Mouse (Mus musculus): Measurements from ENCODE around the gene Rxfp1. TPM values are rescaled to one million over a fixed set of nuclear protein-coding genes. Genes with fewer than 3 reads are reported as not detected.

Rxfp1 gene
- polyA plus RNA-seq (2015; fragmentation: Nextera tagmentation; extraction: Ambion mirVana): 0.99 and 1.6 TPM in 2 replicates

DNA sequence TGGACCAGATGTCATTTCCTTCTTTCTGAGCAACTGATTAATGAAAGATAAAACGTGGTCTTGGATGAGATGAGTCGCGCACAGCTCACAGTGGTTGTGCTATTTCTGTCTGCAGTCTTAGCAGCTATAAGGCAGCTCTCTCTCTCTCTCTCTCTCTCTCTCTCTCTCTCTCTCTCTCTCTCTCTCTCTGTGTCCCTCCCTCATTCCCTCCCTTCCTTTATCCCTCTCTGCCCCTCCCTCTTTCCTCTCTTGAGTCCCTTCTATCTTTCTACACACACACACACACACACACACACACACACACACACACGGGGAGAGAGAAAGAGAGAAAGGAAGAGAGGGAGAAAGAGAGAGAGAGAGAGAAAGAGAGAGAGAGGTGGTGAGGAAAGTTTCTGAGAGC, at the start of gene Rxfp1:
Gene Rxfp1 (minus strand): TSS at position 101 of the 400 bp plus-strand sequence.
- ATAC-seq (ENCODE audit: low read depth): no peak
- Histone ChIP-seq H3K4me1 (replicated peaks; ENCODE audit: control insufficient read depth, insufficient read depth, low read length) (no peaks in the 10 kb centered on the region), H3K27me3 (ENCODE audit: control insufficient read depth, insufficient read depth, low read depth, low read length) (no peaks in the 10 kb centered on the region), H3K9ac (ENCODE audit: low read length) (no peak within 1 kb of the TSS), H3K4me2 (ENCODE audit: low read depth, low read length) (no peak within 1 kb of the TSS), H3K4me3 (ENCODE audit: low read length) (no peak within 1 kb of the TSS), H3K36me3 (ENCODE audit: control insufficient read depth, insufficient read depth, low read length) (no peaks in the 10 kb centered on the region), H3K27ac (ENCODE audit: low read length) (no peak within 1 kb of the TSS), H3K9me3 (ENCODE audit: control insufficient read depth, low read length) (no peaks in the 10 kb centered on the region)
- WGBS: 46% methylated on average over 4 of the region's 4 CpGs

DNA sequence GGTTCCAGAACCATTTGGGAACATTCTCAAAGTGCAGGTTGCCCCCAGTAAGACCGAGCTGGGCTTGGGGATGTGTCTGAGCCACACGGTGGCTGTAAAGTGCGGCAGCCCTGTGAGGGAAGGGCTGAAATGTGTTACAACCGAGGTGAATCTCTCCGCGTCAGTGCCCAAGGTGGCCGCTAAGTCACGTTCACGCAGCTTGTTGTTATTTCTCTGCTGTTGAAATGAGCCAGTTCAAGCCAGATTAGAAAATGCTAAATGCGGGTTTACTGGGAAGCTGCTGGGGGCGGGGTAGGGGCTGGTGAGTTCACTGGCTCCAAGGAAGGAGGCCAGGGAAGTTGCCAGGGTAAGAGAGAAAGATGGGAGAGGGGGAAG, 46.7 kb upstream of the Rxfp1 start:
- peaks cover 10% of the 10 kb centered on the region for H3K4me1 ChIP-seq (replicated peaks; ENCODE audit: control insufficient read depth, insufficient read depth, low read length)
- H3K9ac ChIP-seq (ENCODE audit: low read length): peak overlapping the region; percentile 41; the same call in 1 of the 2 replicates
- peak overlapping the region; percentile 30 for H3K4me3 ChIP-seq (ENCODE audit: low read length)
- H3K36me3 ChIP-seq (ENCODE audit: control insufficient read depth, insufficient read depth, low read length): no peaks in the 10 kb centered on the region
- peak overlapping the region; percentile 55 for H3K4me2 ChIP-seq (ENCODE audit: low read depth, low read length)
- H3K27me3 ChIP-seq (ENCODE audit: control insufficient read depth, insufficient read depth, low read depth, low read length): no peaks in the 10 kb centered on the region
- H3K9me3 ChIP-seq (ENCODE audit: control insufficient read depth, low read length): no peaks in the 10 kb centered on the region
- no peak overlapping the region for H3K27ac ChIP-seq (ENCODE audit: low read length)
- WGBS: 5% methylated on average over 11 of the region's 11 CpGs
- ATAC-seq (ENCODE audit: low read depth): peak; percentile 64; the same call in 1 of the 2 replicates

DNA sequence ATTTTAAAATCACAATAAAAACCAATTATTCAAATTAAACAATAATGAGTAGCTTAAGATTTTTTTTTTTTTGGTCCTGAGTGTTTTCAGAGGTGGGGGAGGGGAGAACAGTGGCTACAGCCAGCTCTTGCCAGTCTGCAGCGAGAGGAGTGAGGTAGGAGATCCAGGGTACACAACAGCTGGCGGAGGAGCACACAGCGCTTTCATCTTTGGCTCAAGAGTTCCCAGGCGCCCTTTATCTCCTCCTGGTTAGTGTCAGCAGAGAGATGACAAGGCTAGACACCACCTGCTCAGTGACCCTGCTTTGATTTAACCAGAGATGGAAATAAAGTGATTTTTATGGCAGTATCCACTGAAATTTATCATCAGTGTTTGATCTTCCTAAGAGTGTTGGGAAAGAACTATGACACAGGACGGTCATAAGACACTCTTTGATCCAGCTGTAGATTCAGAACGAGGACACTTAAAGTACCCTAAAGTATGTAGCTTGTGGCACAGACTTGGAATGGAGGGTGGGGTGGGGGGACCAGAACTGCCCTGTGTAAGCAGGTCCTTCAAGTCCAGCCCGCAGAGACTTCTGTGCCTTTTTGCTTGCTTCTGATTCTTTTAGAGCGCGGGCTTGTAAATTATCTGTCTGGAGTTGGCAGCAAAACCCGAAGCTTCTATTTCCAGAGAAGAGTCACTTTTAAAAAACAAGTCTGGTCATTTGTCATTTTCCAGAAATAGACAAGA, 46.1 kb upstream of the Rxfp1 start:
- H3K4me1 ChIP-seq (replicated peaks; ENCODE audit: control insufficient read depth, insufficient read depth, low read length): peaks cover 10% of the 10 kb centered on the region
- H3K36me3 ChIP-seq (ENCODE audit: control insufficient read depth, insufficient read depth, low read length): no peaks in the 10 kb centered on the region
- 5% methylated on average over 10 of the region's 10 CpGs for WGBS
- peak overlapping the region; percentile 55 for H3K4me2 ChIP-seq (ENCODE audit: low read depth, low read length)
- H3K9me3 ChIP-seq (ENCODE audit: control insufficient read depth, low read length): no peaks in the 10 kb centered on the region
- no peak overlapping the region; the same call in 1 of the 2 replicates for H3K9ac ChIP-seq (ENCODE audit: low read length)
- no peak overlapping the region for H3K27ac ChIP-seq (ENCODE audit: low read length)
- peak overlapping the region; percentile 30 for H3K4me3 ChIP-seq (ENCODE audit: low read length)
- ATAC-seq (ENCODE audit: low read depth): peak; percentile 59; the same call in 1 of the 2 replicates
- no peaks in the 10 kb centered on the region for H3K27me3 ChIP-seq (ENCODE audit: control insufficient read depth, insufficient read depth, low read depth, low read length)

DNA sequence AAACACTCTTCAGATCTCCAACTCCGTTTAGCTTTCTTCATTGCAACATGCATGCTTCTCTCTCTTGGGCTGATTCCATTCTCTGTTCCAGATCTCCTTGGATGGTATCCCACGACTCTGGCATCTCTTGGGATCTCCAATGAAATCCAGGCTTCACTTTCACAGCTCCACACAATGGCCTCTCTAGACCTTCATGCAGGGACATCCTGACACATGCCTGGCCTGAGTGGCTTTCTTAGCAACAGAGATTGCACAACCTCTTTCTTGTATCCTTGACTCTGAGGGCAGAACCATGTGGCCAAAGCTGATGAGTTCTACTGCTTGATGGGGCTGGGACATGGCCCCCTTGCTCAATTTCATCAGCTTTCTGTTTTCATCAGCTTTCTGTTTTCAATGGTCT, 35.0 kb upstream of the Rxfp1 start:
- Histone ChIP-seq H3K9me3 (ENCODE audit: control insufficient read depth, low read length) (no peaks in the 10 kb centered on the region), H3K27me3 (ENCODE audit: control insufficient read depth, insufficient read depth, low read depth, low read length) (no peaks in the 10 kb centered on the region), H3K4me2 (ENCODE audit: low read depth, low read length) (no peak overlapping the region), H3K27ac (ENCODE audit: low read length) (no peak overlapping the region), H3K4me3 (ENCODE audit: low read length) (no peak overlapping the region), H3K9ac (ENCODE audit: low read length) (no peak overlapping the region), H3K36me3 (ENCODE audit: control insufficient read depth, insufficient read depth, low read length) (no peaks in the 10 kb centered on the region), H3K4me1 (replicated peaks; ENCODE audit: control insufficient read depth, insufficient read depth, low read length) (no peaks in the 10 kb centered on the region)
- ATAC-seq (ENCODE audit: low read depth): no peak
- 55% methylated on average over 2 of the region's 2 CpGs for WGBS

DNA sequence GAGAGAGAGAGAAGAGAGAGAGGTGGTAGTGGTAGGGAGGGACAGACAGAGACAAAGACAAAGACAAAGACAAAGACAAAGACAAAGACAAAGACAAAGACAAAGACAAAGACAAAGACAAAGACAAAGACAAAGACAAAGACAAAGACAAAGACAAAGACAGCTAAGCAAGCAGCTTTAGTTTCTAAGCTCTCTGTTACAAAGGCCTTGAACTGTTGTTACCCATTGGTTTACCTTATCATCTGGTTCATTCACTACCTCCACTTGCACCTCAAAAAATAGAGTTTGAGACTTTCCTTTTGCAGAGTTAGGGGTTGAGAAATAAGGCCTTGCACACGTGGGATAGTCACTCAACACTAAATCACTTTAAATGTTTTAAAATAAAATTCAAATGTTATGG, 16.1 kb upstream of the Rxfp1 start:
- Histone ChIP-seq H3K4me1 (replicated peaks; ENCODE audit: control insufficient read depth, insufficient read depth, low read length) (no peaks in the 10 kb centered on the region), H3K9ac (ENCODE audit: low read length) (no peak overlapping the region), H3K27me3 (ENCODE audit: control insufficient read depth, insufficient read depth, low read depth, low read length) (no peaks in the 10 kb centered on the region), H3K27ac (ENCODE audit: low read length) (no peak overlapping the region), H3K4me3 (ENCODE audit: low read length) (no peak overlapping the region), H3K36me3 (ENCODE audit: control insufficient read depth, insufficient read depth, low read length) (no peaks in the 10 kb centered on the region), H3K9me3 (ENCODE audit: control insufficient read depth, low read length) (no peaks in the 10 kb centered on the region), H3K4me2 (ENCODE audit: low read depth, low read length) (no peak overlapping the region)
- 57% methylated on average over 1 of the region's 1 CpGs for WGBS
- no peak for ATAC-seq (ENCODE audit: low read depth)

DNA sequence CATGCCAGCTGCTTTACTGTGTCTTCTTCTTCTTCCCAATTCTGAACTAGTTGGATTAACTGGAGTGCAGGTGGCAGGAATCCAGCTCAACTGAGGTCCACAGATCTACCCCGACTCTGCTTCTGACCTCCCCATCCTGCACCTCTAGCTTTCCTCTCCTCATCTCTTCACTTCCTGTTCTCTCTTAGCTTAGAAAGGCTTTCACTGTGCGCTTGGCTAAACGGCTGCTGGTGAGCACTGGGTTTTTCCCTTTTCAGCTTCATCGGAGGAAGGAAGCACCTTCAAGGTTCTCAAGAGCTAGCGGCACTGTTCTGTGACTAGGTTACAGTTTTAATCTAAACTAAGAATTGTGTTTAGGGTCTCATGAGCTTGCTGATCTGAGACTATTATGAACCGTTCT, 8.9 kb upstream of the Rxfp1 start:
- H3K9ac ChIP-seq (ENCODE audit: low read length): no peak overlapping the region
- no peaks in the 10 kb centered on the region for H3K27me3 ChIP-seq (ENCODE audit: control insufficient read depth, insufficient read depth, low read depth, low read length)
- ATAC-seq (ENCODE audit: low read depth): no peak
- no peak overlapping the region for H3K27ac ChIP-seq (ENCODE audit: low read length)
- H3K9me3 ChIP-seq (ENCODE audit: control insufficient read depth, low read length): no peaks in the 10 kb centered on the region
- H3K36me3 ChIP-seq (ENCODE audit: control insufficient read depth, insufficient read depth, low read length): no peaks in the 10 kb centered on the region
- WGBS: 79% methylated on average over 6 of the region's 6 CpGs
- no peaks in the 10 kb centered on the region for H3K4me1 ChIP-seq (replicated peaks; ENCODE audit: control insufficient read depth, insufficient read depth, low read length)
- H3K4me2 ChIP-seq (ENCODE audit: low read depth, low read length): no peak overlapping the region
- H3K4me3 ChIP-seq (ENCODE audit: low read length): no peak overlapping the region

DNA sequence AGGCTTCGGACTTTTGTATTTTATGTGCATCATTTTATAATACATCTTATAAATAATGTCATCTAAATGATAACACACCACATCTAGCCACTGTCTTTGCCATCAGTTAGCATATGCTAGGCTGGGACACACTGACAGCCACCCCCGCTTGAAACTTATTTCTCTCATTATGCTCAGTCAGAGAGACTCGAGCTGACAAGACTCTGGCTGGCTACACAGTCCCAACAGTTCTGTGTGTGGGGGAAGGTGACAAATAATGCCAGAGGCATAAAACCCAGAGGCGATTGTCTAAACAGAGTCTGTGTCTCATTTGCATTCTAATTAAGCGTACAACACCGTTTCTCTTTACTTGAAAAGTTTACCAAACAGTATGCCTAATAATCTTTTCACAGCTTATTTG, 7.4 kb upstream of the Rxfp1 start:
- ATAC-seq (ENCODE audit: low read depth): no peak
- 65% methylated on average over 6 of the region's 6 CpGs for WGBS
- H3K4me1 ChIP-seq (replicated peaks; ENCODE audit: control insufficient read depth, insufficient read depth, low read length): no peaks in the 10 kb centered on the region
- H3K4me2 ChIP-seq (ENCODE audit: low read depth, low read length): no peak overlapping the region
- no peaks in the 10 kb centered on the region for H3K9me3 ChIP-seq (ENCODE audit: control insufficient read depth, low read length)
- no peaks in the 10 kb centered on the region for H3K27me3 ChIP-seq (ENCODE audit: control insufficient read depth, insufficient read depth, low read depth, low read length)
- H3K27ac ChIP-seq (ENCODE audit: low read length): no peak overlapping the region
- H3K36me3 ChIP-seq (ENCODE audit: control insufficient read depth, insufficient read depth, low read length): no peaks in the 10 kb centered on the region
- H3K9ac ChIP-seq (ENCODE audit: low read length): no peak overlapping the region
- H3K4me3 ChIP-seq (ENCODE audit: low read length): no peak overlapping the region

DNA sequence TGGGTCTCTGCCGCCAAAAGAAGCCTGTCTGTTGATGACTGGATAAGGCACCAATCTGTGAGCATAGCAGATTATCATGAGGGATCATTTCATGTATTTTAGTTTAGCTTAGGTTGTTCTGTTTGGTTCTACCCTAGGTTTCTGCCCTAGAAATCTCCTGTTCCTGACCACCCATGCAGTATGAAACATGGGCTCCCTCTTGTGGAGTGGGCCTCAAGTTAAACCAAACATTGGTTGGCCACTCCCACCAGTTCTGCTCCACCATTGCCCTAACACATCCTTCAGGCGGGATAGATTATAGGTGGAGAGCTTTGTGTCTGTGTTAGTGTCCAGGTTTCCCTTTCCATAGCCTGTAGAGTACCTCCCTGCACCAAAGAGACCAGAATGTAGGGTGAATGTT, 6.7 kb upstream of the Rxfp1 start:
- 77% methylated on average over 2 of the region's 2 CpGs for WGBS
- Histone ChIP-seq H3K36me3 (ENCODE audit: control insufficient read depth, insufficient read depth, low read length) (no peaks in the 10 kb centered on the region), H3K27ac (ENCODE audit: low read length) (no peak overlapping the region), H3K4me1 (replicated peaks; ENCODE audit: control insufficient read depth, insufficient read depth, low read length) (no peaks in the 10 kb centered on the region), H3K9ac (ENCODE audit: low read length) (no peak overlapping the region), H3K4me3 (ENCODE audit: low read length) (no peak overlapping the region), H3K27me3 (ENCODE audit: control insufficient read depth, insufficient read depth, low read depth, low read length) (no peaks in the 10 kb centered on the region), H3K4me2 (ENCODE audit: low read depth, low read length) (no peak overlapping the region), H3K9me3 (ENCODE audit: control insufficient read depth, low read length) (no peaks in the 10 kb centered on the region)
- no peak for ATAC-seq (ENCODE audit: low read depth)

DNA sequence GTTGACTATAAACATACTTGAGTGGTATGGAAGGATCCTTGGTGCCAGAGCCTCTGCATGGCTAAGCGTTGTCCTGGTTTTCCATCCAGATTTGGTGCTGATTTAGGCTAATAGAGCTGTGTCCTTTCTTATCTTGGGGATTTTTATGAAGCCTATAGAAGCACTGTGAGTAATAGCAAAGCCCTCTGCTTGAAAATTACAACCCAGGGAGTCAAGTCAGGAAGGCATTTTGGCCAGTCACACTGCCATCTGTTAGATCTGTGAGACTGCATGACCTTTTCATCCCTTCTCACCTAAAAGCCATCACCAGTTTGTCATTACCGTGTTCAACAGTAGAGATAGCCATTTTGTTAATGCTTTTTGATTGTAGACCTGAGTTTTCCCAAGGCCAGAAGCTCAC, 2.7 kb upstream of the Rxfp1 start:
- H3K36me3 ChIP-seq (ENCODE audit: control insufficient read depth, insufficient read depth, low read length): no peaks in the 10 kb centered on the region
- no peak overlapping the region for H3K4me2 ChIP-seq (ENCODE audit: low read depth, low read length)
- H3K9me3 ChIP-seq (ENCODE audit: control insufficient read depth, low read length): no peaks in the 10 kb centered on the region
- H3K27me3 ChIP-seq (ENCODE audit: control insufficient read depth, insufficient read depth, low read depth, low read length): no peaks in the 10 kb centered on the region
- no peak overlapping the region for H3K4me3 ChIP-seq (ENCODE audit: low read length)
- WGBS: 86% methylated on average over 2 of the region's 2 CpGs
- no peaks in the 10 kb centered on the region for H3K4me1 ChIP-seq (replicated peaks; ENCODE audit: control insufficient read depth, insufficient read depth, low read length)
- H3K27ac ChIP-seq (ENCODE audit: low read length): no peak overlapping the region
- ATAC-seq (ENCODE audit: low read depth): no peak
- H3K9ac ChIP-seq (ENCODE audit: low read length): no peak overlapping the region
